Mouse (Mus musculus) MEL (cell line): ENCODE data around the gene Gm14137. TPM values are rescaled to one million over a fixed set of nuclear protein-coding genes. Genes with fewer than 3 reads are reported as not detected.

Experiments used
- DNase-seq: peaks from one replicate; pipeline ENCODE4 v3.0.0; 2011; ENCODE audit warnings: low read depth, low spot score
- H3K27ac ChIP-seq: 2 replicates; pipeline ENCODE4 v1.5.1; 2012; ENCODE audit warnings: low read depth, mild to moderate bottlenecking, control low read depth, low read length, moderate library complexity; ENCODE audit not compliant: control insufficient read depth
- H3K27me3 ChIP-seq, 2 experiments: fragments of 150-350 bp in 1 of 2; sonication (generic) in 1 of 2; 2 replicates each; pipeline ENCODE4 v1.6.1; 2012; ENCODE audit warnings: low read length in 2 of 2, mild to moderate bottlenecking in 2 of 2, improper control_type of control experiment in 1 of 2, moderate library complexity in 1 of 2; ENCODE audit not compliant: insufficient read depth in 2 of 2, control insufficient read depth in 1 of 2
- H3K36me3 ChIP-seq, 2 experiments: 2 replicates each; pipeline ENCODE4 v1.6.1; 2012 to 2014; ENCODE audit warnings: low read length in 2 of 2, improper control_type of control experiment in 1 of 2, inconsistent platforms in 1 of 2, mild to moderate bottlenecking in 1 of 2; ENCODE audit not compliant: insufficient read depth in 2 of 2, control insufficient read depth in 1 of 2
- H3K4me1 ChIP-seq, 2 experiments: fragments of 150-350 bp in 1 of 2; sonication (generic) in 1 of 2; 2 replicates each; pipeline ENCODE4 v1.6.1; 2012; ENCODE audit warnings: low read length in 2 of 2, improper control_type of control experiment in 1 of 2, mild to moderate bottlenecking in 1 of 2; ENCODE audit not compliant: insufficient read depth in 2 of 2, control insufficient read depth in 1 of 2
- H3K4me3 ChIP-seq, 2 experiments: fragments of 150-350 bp in 1 of 2; sonication (generic) in 1 of 2; 2 replicates each; pipeline ENCODE4 v1.5.1; 2012; ENCODE audit warnings: low read depth in 2 of 2, low read length in 2 of 2, mild to moderate bottlenecking in 2 of 2, moderate library complexity in 2 of 2, control low read depth in 1 of 2, improper control_type of control experiment in 1 of 2; ENCODE audit not compliant: control insufficient read depth in 1 of 2, insufficient read depth in 1 of 2
- H3K79me2 ChIP-seq: 2 replicates; pipeline ENCODE4 v1.6.1; 2012; ENCODE audit warnings: mild to moderate bottlenecking, low read length, moderate library complexity; ENCODE audit not compliant: control insufficient read depth, poor library complexity, insufficient read depth
- H3K9ac ChIP-seq: 2 replicates; pipeline ENCODE4 v1.6.1; 2012; ENCODE audit warnings: low read depth, mild to moderate bottlenecking, control low read depth, low read length, moderate library complexity; ENCODE audit not compliant: control insufficient read depth, poor library complexity, severe bottlenecking
- H3K9me3 ChIP-seq: fragments of 150-350 bp; sonication (generic); replicated peaks from 2 replicates; pipeline ENCODE4 v1.6.1; 2012; ENCODE audit warnings: mild to moderate bottlenecking, low read length, improper control_type of control experiment, moderate library complexity; ENCODE audit not compliant: insufficient read depth
- CHD1 ChIP-seq: IDR thresholded peaks from 2 replicates; pipeline ENCODE4 v1.6.1; 2012; ENCODE audit warnings: low read depth, mild to moderate bottlenecking, inconsistent platforms, low read length, improper control_type of control experiment
- MAX ChIP-seq: IDR thresholded peaks from 2 replicates; pipeline ENCODE4 v1.6.1; 2011; ENCODE audit warnings: low read length, improper control_type of control experiment
- MAZ ChIP-seq: IDR thresholded peaks from 2 replicates; pipeline ENCODE4 v1.6.1; 2012; ENCODE audit warnings: low read depth, mild to moderate bottlenecking, inconsistent platforms, low read length, improper control_type of control experiment
- SMC3 ChIP-seq: IDR thresholded peaks from 2 replicates; pipeline ENCODE4 v1.6.1; 2011; ENCODE audit warnings: low read depth, low read length, improper control_type of control experiment
- TBP ChIP-seq: IDR thresholded peaks from 2 replicates; pipeline ENCODE4 v1.8.0; 2011; ENCODE audit warnings: low read depth, low read length, improper control_type of control experiment
- USF2 ChIP-seq, 2 experiments: IDR thresholded peaks; 2 replicates each; pipeline ENCODE4 v1.6.1; 2011 to 2012; ENCODE audit warnings: improper control_type of control experiment in 2 of 2, low read length in 2 of 2, borderline replicate concordance in 1 of 2, inconsistent platforms in 1 of 2, low read depth in 1 of 2, mild to moderate bottlenecking in 1 of 2; ENCODE audit not compliant: insufficient read depth in 1 of 2
- polyA plus RNA-seq, 2 experiments: library from polyadenylated mRNA; stranded (reverse) in 1 of 2; unstranded in 1 of 2; fragments of >175 nt in 1 of 2; fragments of >200 nt in 1 of 2; gene quantifications; 2 replicates each; pipeline versions ENCODE4 v1.2.1 to v1.2.4; 2012; ENCODE audit warnings: low replicate concordance in 2 of 2, low read depth in 1 of 2; ENCODE audit not compliant: insufficient read length in 2 of 2, insufficient read depth in 1 of 2, missing spikeins in 1 of 2
- total RNA-seq: library from RNA; depleted of rRNA; stranded (reverse); fragments of 300-350 nt; gene quantifications from 2 replicates; pipeline ENCODE4 v1.2.3, GENCODE M21; 2012; rRNA removed

Gm14137 gene
- total and polyA plus RNA-seq, 3 experiments = 0.71 TPM; not detected in 2

- no peak for TF ChIP-seq CHD1
- peak; percentile 93; the same call in 1 of the 2 replicates for TF ChIP-seq MAZ
- no peak for TF ChIP-seq USF2 (IDR thresholded peaks at IDR 0.05; ENCODE audit: borderline replicate concordance in 1 of 2, insufficient read depth in 1 of 2, low read depth in 1 of 2, low read length in 2 of 2)
Observed at GRCm38 (mm10) chr2:119208344-119209175, 34.3 kb downstream of the Gm14137 start, which contains the start of the genes Zfyve19 and Dnajc17 (continued).

GRCm38 (mm10) chr2:119209176-119209507, 34.8 kb downstream of the Gm14137 start:
- DNase-seq = no peak
- peak; percentile 55; the same call in 1 of the 2 replicates for TF ChIP-seq MAX
- TF ChIP-seq SMC3 = 0 out of 2 replicates have a peak, but pooled peaks have one; percentile 2
- no peak; the same call in 1 of the 2 replicates for TF ChIP-seq TBP
- TF ChIP-seq, all 39 proteins: peak for 2
- no peaks in the 10 kb centered on the region for H3K9me3 ChIP-seq
- H3K27ac ChIP-seq = peak overlapping the region; percentile 48
- H3K4me3 ChIP-seq = peak overlapping the region; percentile 85 to 94
- H3K79me2 ChIP-seq = peaks cover 9% of the 10 kb centered on the region
- peaks cover 0 to 5% of the 10 kb centered on the region in 2 experiments; a peak in 2 of 4 replicates for H3K36me3 ChIP-seq
- H3K27me3 ChIP-seq = no peaks in the 10 kb centered on the region
- peak overlapping the region; percentile 86 for H3K9ac ChIP-seq
- H3K4me1 ChIP-seq = peaks cover 2 to 8% of the 10 kb centered on the region in 2 experiments; a peak in 3 of 4 replicates

Other genes starting within 250 kb of the Gm14137 start
- 2.1 and 2.2 TPM in 2 replicates for gene Chst14, start 248.0 kb upstream of the Gm14137 start, total RNA-seq
- 1 to 10 TPM in 1 of 2 experiments, not detected in 1; 5.0 TPM for gene Chst14, start 248.0 kb upstream of the Gm14137 start, polyA plus RNA-seq
- 14.8 and 18.7 TPM in 2 replicates for gene Ccdc32, start 145.1 kb upstream of the Gm14137 start, total RNA-seq
- 10 to 100 TPM in 1 of 2 experiments, not detected in 1; 15.0 TPM for gene Ccdc32, start 145.1 kb upstream of the Gm14137 start, polyA plus RNA-seq
- gene Rpusd2, start 139.7 kb upstream of the Gm14137 start, total RNA-seq = 15.2 and 18.6 TPM in 2 replicates
- 10 to 100 TPM in 1 of 2 experiments, not detected in 1; 15.5 TPM for gene Rpusd2, start 139.7 kb upstream of the Gm14137 start, polyA plus RNA-seq
- 23.2 and 31.7 TPM in 2 replicates for gene Knl1, start 127.4 kb upstream of the Gm14137 start, total RNA-seq
- gene Knl1, start 127.4 kb upstream of the Gm14137 start, polyA plus RNA-seq = 100 to 1,000 TPM in 1 of 2 experiments, 10 to 100 TPM in 1; 18.6 to 160 TPM
- 23.5 and 24.3 TPM in 2 replicates for gene Rad51, start 61.7 kb upstream of the Gm14137 start, total RNA-seq
- gene Rad51, start 61.7 kb upstream of the Gm14137 start, polyA plus RNA-seq = 10 to 100 TPM in 1 of 2 experiments, not detected in 1; 51.8 TPM
- gene Rmdn3, start 17.5 kb upstream of the Gm14137 start, total RNA-seq = 44.7 and 57.4 TPM in 2 replicates
- gene Rmdn3, start 17.5 kb upstream of the Gm14137 start, polyA plus RNA-seq = 10 to 100 TPM in 1 of 2 experiments, not detected in 1; 52.5 TPM
- not detected in 2 replicates for gene Gchfr, start 6.7 kb upstream of the Gm14137 start, total RNA-seq
- not detected for gene Gchfr, start 6.7 kb upstream of the Gm14137 start, polyA plus RNA-seq
- 30.3 and 37.4 TPM in 2 replicates for gene Zfyve19, start 34.1 kb downstream of the Gm14137 start, total RNA-seq
- 10 to 100 TPM in 1 of 2 experiments, not detected in 1; 52.5 TPM for gene Zfyve19, start 34.1 kb downstream of the Gm14137 start, polyA plus RNA-seq
- gene Dnajc17, start 34.3 kb downstream of the Gm14137 start, total RNA-seq = 13.0 and 14.7 TPM in 2 replicates
- 10 to 100 TPM in 1 of 2 experiments, not detected in 1; 15.8 TPM for gene Dnajc17, start 34.3 kb downstream of the Gm14137 start, polyA plus RNA-seq
- not detected in 2 replicates for gene Ppp1r14d, start 55.4 kb downstream of the Gm14137 start, total RNA-seq
- gene Ppp1r14d, start 55.4 kb downstream of the Gm14137 start, polyA plus RNA-seq = not detected
- gene Spint1, start 62.9 kb downstream of the Gm14137 start, total RNA-seq = not detected in 2 replicates
- not detected for gene Spint1, start 62.9 kb downstream of the Gm14137 start, polyA plus RNA-seq
- gene Rhov, start 96.8 kb downstream of the Gm14137 start, total RNA-seq = not detected in 2 replicates
- not detected for gene Rhov, start 96.8 kb downstream of the Gm14137 start, polyA plus RNA-seq
- 24.8 and 28.0 TPM in 2 replicates for gene Vps18, start 114.2 kb downstream of the Gm14137 start, total RNA-seq
- 10 to 100 TPM in 1 of 2 experiments, not detected in 1; 30.4 TPM for gene Vps18, start 114.2 kb downstream of the Gm14137 start, polyA plus RNA-seq
- gene Dll4, start 151.3 kb downstream of the Gm14137 start, total RNA-seq = 0.16 TPM in 1 of 2 replicates, not detected in the other
- under 1 TPM in 1 of 2 experiments, not detected in 1; 0.18 TPM for gene Dll4, start 151.3 kb downstream of the Gm14137 start, polyA plus RNA-seq
- gene Chac1, start 176.7 kb downstream of the Gm14137 start, total RNA-seq = 3.6 and 33.0 TPM in 2 replicates
- gene Chac1, start 176.7 kb downstream of the Gm14137 start, polyA plus RNA-seq = 1 to 10 TPM in 1 of 2 experiments, not detected in 1; 6.4 TPM